ENCODE assay signal across 8 mouse cellular contexts in genomic region chr13:38144962-38145713, GRCm38 (mm10). TPM values are rescaled to one million over a fixed set of nuclear protein-coding genes. Genes with fewer than 3 reads are reported as not detected.
DNase-seq lines count a peak whose midpoint lies in the region; ATAC-seq lines count a peak whose summit lies in the region.

No protein-coding gene starts in this region.

- DNase-seq in heart, postnatal 25 days (ENCODE audit: low spot score), result no peak
- DNase-seq in lung, adult 18-20 months, result peak; percentile 77 to 85
- no peak for DNase-seq in left cerebral cortex, adult 9 months (ENCODE audit: low spot score in 2 of 2)
- DNase-seq in gastrocnemius, postnatal 4 days (ENCODE audit: low spot score in 2 of 2), result no peak

- no peaks in the 10 kb centered on the region for H3K9me3 ChIP-seq in heart, embryonic 13.5 days
- H3K9me3 ChIP-seq in intestine, embryonic 15.5 days, result no peaks in the 10 kb centered on the region
- no peaks in the 10 kb centered on the region for H3K9me3 ChIP-seq in stomach, embryonic 16.5 days (replicated peaks; ENCODE audit: control insufficient read depth, low read length)

- WGBS in heart, embryonic 13.5 days, result 8% methylated on average over 20 of the region's 20 CpGs
- WGBS in intestine, embryonic 15.5 days, result 11% methylated on average over 20 of the region's 20 CpGs
- 9% methylated on average over 20 of the region's 20 CpGs for WGBS in stomach, embryonic 16.5 days

- intact Hi-C loops in heart, postnatal 25 days (cut with DNase I), result loop anchor here (10.0 kb wide), 1 partner anchor 70 kb away; no protein-coding TSS in a partner anchor

- peak overlapping the region; percentile 55 for H3K27ac ChIP-seq in heart, embryonic 13.5 days (replicated peaks)
- H3K27ac ChIP-seq in intestine, embryonic 15.5 days, result peak overlapping the region; percentile 77
- peak overlapping the region; percentile 95 for H3K27ac ChIP-seq in stomach, embryonic 16.5 days (ENCODE audit: low read length)

- H3K27me3 ChIP-seq in heart, embryonic 13.5 days (replicated peaks), result no peaks in the 10 kb centered on the region
- no peaks in the 10 kb centered on the region; the same call in 1 of the 2 replicates for H3K27me3 ChIP-seq in intestine, embryonic 15.5 days (replicated peaks)
- H3K27me3 ChIP-seq in stomach, embryonic 16.5 days (ENCODE audit: control insufficient read depth, insufficient read depth, low read length), result peaks cover 5% of the 10 kb centered on the region; the same call in 1 of the 2 replicates

- H3K9ac ChIP-seq in heart, embryonic 13.5 days, result peak overlapping the region; percentile 76
- peak overlapping the region; percentile 29; the same call in 1 of the 2 replicates for H3K9ac ChIP-seq in intestine, embryonic 15.5 days
- H3K9ac ChIP-seq in stomach, embryonic 16.5 days (ENCODE audit: low read length), result peak overlapping the region; percentile 65

- peaks cover 53% of the 10 kb centered on the region for H3K4me1 ChIP-seq in heart, embryonic 13.5 days
- H3K4me1 ChIP-seq in intestine, embryonic 15.5 days (replicated peaks), result no peaks in the 10 kb centered on the region
- 0 out of 2 replicates have a peak, but pooled peaks cover 6% of the 10 kb centered on the region for H3K4me1 ChIP-seq in stomach, embryonic 16.5 days (ENCODE audit: control insufficient read depth, insufficient read depth, low read length)

- peak overlapping the region; percentile 46 for H3K4me3 ChIP-seq in heart, embryonic 13.5 days
- peak overlapping the region; percentile 25 for H3K4me3 ChIP-seq in intestine, embryonic 15.5 days (replicated peaks)
- peak overlapping the region; percentile 38 for H3K4me3 ChIP-seq in stomach, embryonic 16.5 days (replicated peaks; ENCODE audit: low read length)

- no peaks in the 10 kb centered on the region for H3K36me3 ChIP-seq in heart, embryonic 13.5 days
- no peaks in the 10 kb centered on the region for H3K36me3 ChIP-seq in intestine, embryonic 15.5 days
- H3K36me3 ChIP-seq in stomach, embryonic 16.5 days (ENCODE audit: control insufficient read depth, insufficient read depth, low read length), result no peaks in the 10 kb centered on the region

- no peak for ATAC-seq in heart, embryonic 13.5 days (ENCODE audit: extremely low read depth, insufficient number of reproducible peaks, low FRiP score, low TSS enrichment)
- peak; percentile 88 for ATAC-seq in intestine, embryonic 15.5 days
- peak; percentile 88 for ATAC-seq in stomach, embryonic 16.5 days (ENCODE audit: insufficient read depth, low FRiP score)
- ATAC-seq in granulocyte monocyte progenitor cell, adult 5-6 weeks (replicated peaks; ENCODE audit: poor library complexity, severe bottlenecking), result no peak

- peak overlapping the region; percentile 72 for H3K4me2 ChIP-seq in heart, embryonic 13.5 days
- H3K4me2 ChIP-seq in intestine, embryonic 15.5 days (replicated peaks), result peak overlapping the region; percentile 64
- H3K4me2 ChIP-seq in stomach, embryonic 16.5 days (ENCODE audit: low read depth, low read length), result peak overlapping the region; percentile 57

RNA-seq across cellular contexts. Expression of gene Dsp, which starts 6.0 kb away (rescaled TPM):
- 29.9 and 31.9 TPM in 2 replicates for polyA plus RNA-seq in heart, embryonic 13.5 days (2015; fragmentation: Nextera tagmentation; extraction: Ambion mirVana)
- 100 to 1,000 TPM; 435 to 451 TPM for total RNA-seq in heart, postnatal 25 days (2021)
- polyA plus RNA-seq in intestine, embryonic 15.5 days (2015; fragmentation: Nextera tagmentation; extraction: Ambion mirVana), result 8.6 and 9.1 TPM in 2 replicates
- 36.4 and 45.1 TPM in 2 replicates for polyA plus RNA-seq in stomach, embryonic 16.5 days (2015; fragmentation: Nextera tagmentation; extraction: Ambion mirVana)
- under 1 TPM; 0.22 to 0.49 TPM for total RNA-seq in gastrocnemius, postnatal 4 days (2021)
- 0.95 and 3.2 TPM in 2 replicates for total RNA-seq in granulocyte monocyte progenitor cell, adult 5-6 weeks (2014; fragmentation: Nextera tagmentation)
- total RNA-seq in granulocyte monocyte progenitor cell, adult 5-6 weeks (2017), result 0.57 and 0.95 TPM in 2 replicates

RNA-seq across cellular contexts. Expression of gene Snrnp48, which starts 59.6 kb away (rescaled TPM):
- polyA plus RNA-seq in heart, embryonic 13.5 days (2015; fragmentation: Nextera tagmentation; extraction: Ambion mirVana), result 20.0 and 25.4 TPM in 2 replicates
- 10 to 100 TPM in 1 of 2 experiments, 1 to 10 TPM in 1; 9.7 to 10.3 TPM for total RNA-seq in heart, postnatal 25 days (2021)
- 35.2 and 36.4 TPM in 2 replicates for polyA plus RNA-seq in intestine, embryonic 15.5 days (2015; fragmentation: Nextera tagmentation; extraction: Ambion mirVana)
- polyA plus RNA-seq in stomach, embryonic 16.5 days (2015; fragmentation: Nextera tagmentation; extraction: Ambion mirVana), result 31.7 and 34.2 TPM in 2 replicates
- total RNA-seq in gastrocnemius, postnatal 4 days (2021), result 10 to 100 TPM; 13.5 to 14.5 TPM
- total RNA-seq in granulocyte monocyte progenitor cell, adult 5-6 weeks (2014; fragmentation: Nextera tagmentation), result 49.3 and 63.7 TPM in 2 replicates
- total RNA-seq in granulocyte monocyte progenitor cell, adult 5-6 weeks (2017), result 94.5 and 134 TPM in 2 replicates

Comparison
In these comparisons a context has a peak if more than half of its experiments do, and no peak if none do; other contexts are left out.
1. ATAC-seq: peak in intestine, embryonic 15.5 days (single experiment) and stomach, embryonic 16.5 days (single experiment); none in heart, embryonic 13.5 days (single experiment) and granulocyte monocyte progenitor cell, adult 5-6 weeks (single experiment).
2. DNase-seq: peak in lung, adult 18-20 months (2 of 2); none in heart, postnatal 25 days (single experiment), left cerebral cortex, adult 9 months (0 of 2) and gastrocnemius, postnatal 4 days (0 of 2).
3. RNA of gene Dsp, which starts 6.0 kb away (total RNA-seq): 435 to 451 TPM in heart, postnatal 25 days; 0.57 to 3.2 TPM in granulocyte monocyte progenitor cell, adult 5-6 weeks and 0.22 to 0.49 TPM in gastrocnemius, postnatal 4 days; every median in the first group is over 100 times any median in the second.
4. Peak in every context shown above with its lines, with median percentiles within 50 percentile points of each other: H3K27ac ChIP-seq, H3K4me2 ChIP-seq, H3K4me3 ChIP-seq and H3K9ac ChIP-seq.